Mouse (Mus musculus) lung, postnatal 0 days (tissue): ENCODE data around the gene Elk3.

ENCODE experiments used
- CTCF ChIP-seq: IDR thresholded peaks from 2 replicates; pipeline ENCODE4 v1.5.1; 2016; ENCODE audit warnings: antibody characterized with exemption, mild to moderate bottlenecking
- EP300 ChIP-seq: IDR thresholded peaks from 2 replicates; pipeline ENCODE4 v1.6.1; 2016; ENCODE audit warnings: antibody characterized with exemption, mild to moderate bottlenecking, control low read depth

DNA sequence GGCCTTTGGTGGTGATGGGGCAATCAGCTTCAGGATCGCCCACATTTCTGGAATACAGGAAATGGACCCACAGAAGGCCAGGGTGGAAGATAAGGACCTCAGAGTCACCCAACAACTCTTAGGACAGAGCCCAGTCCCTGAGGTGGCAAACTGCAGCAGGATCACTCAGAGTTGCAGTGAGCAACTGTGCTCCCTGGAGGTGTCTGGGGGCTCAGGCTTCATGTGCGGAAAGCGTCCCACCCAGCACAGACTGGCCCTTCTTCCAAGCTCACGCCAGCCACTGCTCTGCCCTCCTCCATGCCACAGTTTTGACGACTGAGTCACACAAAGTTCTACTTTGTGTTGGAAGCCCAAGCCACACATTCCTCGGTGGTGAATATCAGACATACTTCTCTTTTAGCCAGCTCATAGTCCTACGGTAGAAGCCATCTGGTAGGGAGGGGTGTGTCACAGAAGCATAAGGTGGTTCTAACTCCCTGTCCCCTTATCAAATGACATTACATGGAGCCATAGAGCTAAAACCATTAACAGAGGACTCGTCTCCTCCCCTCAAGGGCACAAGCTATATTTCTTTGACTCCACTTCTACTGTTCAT is 23.3 kb downstream of the Elk3 start:
- TF ChIP-seq CTCF (no peak), EP300 (no peak)
